Mouse (Mus musculus) cortical plate, adult 2 months (tissue): ENCODE results near the gene Gpatch11.

ENCODE experiments used
- CTCF ChIP-seq: fragments of 200-500 bp; IDR thresholded peaks from 2 replicates; pipeline ENCODE4 v1.5.1; 2011; ENCODE audit warnings: mild to moderate bottlenecking, control low read depth, low read length; ENCODE audit not compliant: insufficient read depth; ENCODE audit errors: extremely low read depth
- POLR2A ChIP-seq: fragments of 200-500 bp; IDR thresholded peaks from 2 replicates; pipeline ENCODE4 v1.6.1; 2011; ENCODE audit warnings: mild to moderate bottlenecking, low read length, control low read depth; ENCODE audit not compliant: insufficient read depth; ENCODE audit errors: extremely low read depth

GRCm38 (mm10) chr17:78834856-78835835 lies at the start of gene Gpatch11, which contains the start of gene Heatr5b:
- peak; percentile 76 for TF ChIP-seq POLR2A
- TF ChIP-seq CTCF = no peak
